Mouse (Mus musculus) adrenal gland, postnatal 4 days (tissue): ENCODE measurements around the gene Cacna1c. TPM values are rescaled to one million over a fixed set of nuclear protein-coding genes. Genes with fewer than 3 reads are reported as not detected.
A peak's percentile ranks its signal among the peaks of the same experiment; 100 is the strongest.
"Not testable (repeated sequence)": the region's sequence is repeated elsewhere in the genome, so short reads cannot be mapped to it uniquely, and the experiment has no call there.

Experiments used
- DNase-seq, 2 experiments: peaks; one replicate each; pipeline ENCODE4 v3.0.0; 2021 to 2022; ENCODE audit warnings: low spot score in 2 of 2, mixed read lengths in 2 of 2
- total RNA-seq, 2 experiments: library from RNA; stranded (reverse); gene quantifications; 2 replicates each; pipeline ENCODE4 v1.2.3; 2021

Cacna1c gene
- total RNA-seq, 2 experiments from 2014 or later, result 71.6 to 78.9 TPM

- no peak for DNase-seq
Measured at GRCm38 (mm10) chr6:118639816-118640215, 556.4 kb downstream of the Cacna1c start.

- no peak for DNase-seq
Measured at GRCm38 (mm10) chr6:118638911-118639310, 557.3 kb downstream of the Cacna1c start.

GRCm38 (mm10) chr6:118632491-118632890, 563.7 kb downstream of the Cacna1c start:
- no peak for DNase-seq

GRCm38 (mm10) chr6:118630006-118630405, 566.2 kb downstream of the Cacna1c start:
- DNase-seq, result no peak

DNA sequence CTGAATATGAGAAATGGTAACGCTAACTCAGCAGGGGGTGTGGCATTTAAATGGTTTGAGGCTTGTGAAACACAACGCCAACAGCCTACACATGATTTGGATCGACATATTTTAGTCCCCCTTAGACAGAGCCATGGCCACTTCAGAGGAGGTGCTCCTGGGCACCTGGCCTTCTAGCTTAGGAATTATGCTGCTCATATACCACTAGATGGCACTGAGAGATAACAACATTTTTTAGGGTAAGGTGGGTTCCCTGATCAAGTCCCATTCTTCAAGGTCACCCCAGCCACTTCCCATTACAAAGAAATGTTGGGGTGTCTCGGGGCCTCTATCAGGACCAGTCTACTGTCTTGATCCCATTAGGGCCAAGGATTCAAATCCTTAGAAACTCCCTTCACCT, 570.0 kb downstream of the Cacna1c start:
- DNase-seq, result no peak

DNA sequence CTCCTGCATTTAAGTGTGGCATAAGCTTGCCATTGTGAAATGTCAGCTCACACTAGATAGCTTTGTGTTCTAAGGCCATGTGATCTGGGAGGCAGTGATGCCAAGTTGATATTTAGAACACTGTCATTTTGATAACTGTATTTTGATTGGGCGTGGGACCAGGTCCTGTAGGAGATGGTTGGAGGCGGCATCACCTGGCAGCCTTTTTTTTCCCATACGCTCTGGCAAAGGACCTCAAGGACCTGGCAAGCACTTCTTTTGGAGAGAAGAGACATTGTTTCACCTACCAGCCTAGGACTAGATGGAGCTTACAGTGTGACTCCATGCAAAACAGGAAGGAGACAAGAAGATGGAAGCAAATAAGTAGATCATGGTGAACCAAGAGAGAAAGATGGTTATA, 572.6 kb downstream of the Cacna1c start:
- no peak for DNase-seq

GRCm38 (mm10) chr6:118621866-118622265, 574.4 kb downstream of the Cacna1c start:
- no peak for DNase-seq

DNA sequence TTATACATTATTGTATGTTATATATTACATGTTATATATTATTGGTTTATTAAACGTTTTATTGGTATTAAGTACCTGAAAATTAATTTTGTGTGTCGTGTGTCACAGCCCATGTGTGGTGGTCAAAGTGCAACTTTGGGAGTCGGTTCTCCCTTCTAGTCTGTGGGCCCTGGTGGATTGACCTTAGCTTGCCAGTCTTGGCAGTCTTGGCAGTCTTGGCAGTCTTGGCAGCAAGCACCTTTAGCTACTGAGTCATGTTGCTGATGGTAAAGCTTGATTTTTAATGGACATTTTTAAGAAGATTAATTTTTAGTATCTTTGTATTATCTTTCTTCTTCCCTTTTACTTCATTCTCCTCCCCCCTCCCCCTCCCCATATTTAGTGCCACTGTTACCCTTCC, 574.8 kb downstream of the Cacna1c start:
- DNase-seq, result no peak

DNA sequence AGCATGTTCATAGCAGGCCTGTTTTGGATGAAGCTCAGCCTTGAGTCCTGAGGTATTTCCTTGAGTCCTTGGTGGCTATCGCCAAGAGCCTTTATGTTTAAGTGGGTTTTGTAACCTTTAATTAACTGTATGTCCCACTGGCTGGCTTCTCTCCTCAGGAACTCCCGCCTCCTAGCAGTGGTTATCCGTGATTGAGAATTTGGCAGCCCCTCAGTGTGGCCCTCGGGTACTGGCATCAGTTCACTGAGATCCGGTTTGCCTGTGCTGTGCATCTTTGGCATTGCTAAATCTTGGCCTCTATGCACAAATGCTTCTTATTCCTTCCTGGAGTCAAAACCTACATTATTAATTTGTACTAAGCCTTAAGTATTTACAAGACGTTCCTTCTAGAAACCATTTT, 587.3 kb downstream of the Cacna1c start:
- no peak for DNase-seq

DNA sequence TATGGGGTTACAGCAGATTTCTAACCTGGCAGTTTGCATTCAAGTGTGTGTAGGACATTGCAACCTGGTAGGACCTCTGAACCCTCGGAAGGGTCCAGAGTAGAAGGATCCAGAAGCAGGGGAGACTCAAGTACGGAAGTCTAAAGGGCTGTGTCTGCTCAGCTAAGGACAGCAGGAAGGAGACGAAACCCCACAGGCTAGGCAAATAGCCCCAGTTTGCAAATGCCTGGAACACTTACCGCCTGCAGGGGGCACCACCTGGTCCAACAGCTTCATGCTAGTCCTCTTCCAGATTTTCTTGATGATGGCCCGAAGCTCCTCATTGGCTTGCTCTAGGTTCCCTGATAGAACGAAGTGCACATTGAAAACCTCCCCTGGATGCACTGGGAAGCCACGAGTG, 590.2 kb downstream of the Cacna1c start:
- no peak for DNase-seq

DNA sequence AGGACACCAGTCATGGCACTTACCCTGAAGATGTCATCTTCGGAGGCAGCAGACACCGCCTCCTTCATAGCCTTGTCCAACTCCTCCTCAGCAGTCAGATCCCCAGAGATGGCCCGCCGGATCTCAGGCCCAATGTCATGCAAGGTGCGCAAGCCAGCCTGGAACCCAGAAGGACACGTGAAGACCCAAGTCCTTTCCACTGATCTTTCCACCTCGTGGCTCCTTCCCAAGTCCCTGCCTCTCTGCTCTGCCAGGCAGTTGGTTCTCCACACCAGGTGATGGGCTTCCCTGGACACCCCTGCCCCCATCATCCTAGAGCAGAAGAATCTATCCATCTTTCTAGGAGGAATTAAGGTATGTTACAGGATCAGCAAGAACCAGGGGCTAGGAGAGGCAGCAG, 592.4 kb downstream of the Cacna1c start:
- no peak for DNase-seq

- no peak for DNase-seq
Measured at GRCm38 (mm10) chr6:118595681-118596055, 600.5 kb downstream of the Cacna1c start.

GRCm38 (mm10) chr6:118594833-118595680, 601.2 kb downstream of the Cacna1c start:
- no peak for DNase-seq

DNA sequence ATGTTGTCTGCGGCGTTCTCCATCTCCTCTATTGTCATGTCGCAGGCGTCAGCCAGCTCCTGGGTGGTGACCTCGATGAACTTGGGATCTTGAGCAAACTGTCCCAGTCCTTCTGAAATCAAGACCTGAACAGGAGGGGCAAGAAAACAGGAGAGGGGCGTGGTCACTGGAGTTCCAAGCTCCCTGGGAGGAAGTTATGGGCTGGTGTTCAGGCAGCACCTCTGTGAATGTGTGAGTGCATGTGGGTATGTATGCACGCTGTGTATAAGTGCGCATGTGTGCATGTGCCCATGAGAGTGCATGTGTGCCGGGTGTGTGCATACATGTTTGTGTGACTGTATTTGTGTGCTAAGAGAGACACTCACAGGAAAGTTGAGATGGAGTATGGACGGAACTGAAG, 602.1 kb downstream of the Cacna1c start:
- DNase-seq, result no peak

DNA sequence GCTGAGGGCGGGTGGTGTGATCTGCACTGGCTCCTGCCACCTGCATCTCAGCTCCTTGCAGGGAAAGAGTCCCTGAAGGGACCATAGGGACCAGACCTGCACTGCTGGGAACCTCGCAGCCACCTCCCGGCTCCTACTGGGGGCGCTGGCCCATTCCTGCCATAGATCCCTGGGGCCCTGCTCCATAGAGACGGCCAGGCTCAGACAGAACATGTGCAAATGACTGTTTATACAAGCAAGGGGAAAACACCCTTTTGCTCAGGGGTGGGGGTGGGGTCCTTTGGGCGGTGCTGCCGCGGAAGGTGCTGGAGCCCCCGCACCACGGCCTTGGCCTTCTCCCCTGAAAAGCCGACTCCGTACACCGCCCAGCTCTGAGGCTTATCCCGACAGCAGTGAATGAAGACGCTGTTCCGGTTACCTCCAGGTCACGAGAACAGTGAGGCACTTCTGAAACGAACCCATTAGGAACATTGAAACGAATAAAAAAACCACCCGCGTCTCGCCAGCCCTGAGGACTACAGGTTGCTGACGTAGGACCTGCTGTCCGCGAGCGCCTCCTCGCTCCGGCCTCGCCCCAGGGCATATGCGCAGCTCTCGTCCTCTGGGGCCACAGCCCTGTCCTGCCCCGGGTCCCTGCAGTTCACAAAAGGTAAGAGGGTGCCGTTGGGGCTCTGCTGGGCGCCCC, 602.7 kb downstream of the Cacna1c start:
- no peak for DNase-seq

DNA sequence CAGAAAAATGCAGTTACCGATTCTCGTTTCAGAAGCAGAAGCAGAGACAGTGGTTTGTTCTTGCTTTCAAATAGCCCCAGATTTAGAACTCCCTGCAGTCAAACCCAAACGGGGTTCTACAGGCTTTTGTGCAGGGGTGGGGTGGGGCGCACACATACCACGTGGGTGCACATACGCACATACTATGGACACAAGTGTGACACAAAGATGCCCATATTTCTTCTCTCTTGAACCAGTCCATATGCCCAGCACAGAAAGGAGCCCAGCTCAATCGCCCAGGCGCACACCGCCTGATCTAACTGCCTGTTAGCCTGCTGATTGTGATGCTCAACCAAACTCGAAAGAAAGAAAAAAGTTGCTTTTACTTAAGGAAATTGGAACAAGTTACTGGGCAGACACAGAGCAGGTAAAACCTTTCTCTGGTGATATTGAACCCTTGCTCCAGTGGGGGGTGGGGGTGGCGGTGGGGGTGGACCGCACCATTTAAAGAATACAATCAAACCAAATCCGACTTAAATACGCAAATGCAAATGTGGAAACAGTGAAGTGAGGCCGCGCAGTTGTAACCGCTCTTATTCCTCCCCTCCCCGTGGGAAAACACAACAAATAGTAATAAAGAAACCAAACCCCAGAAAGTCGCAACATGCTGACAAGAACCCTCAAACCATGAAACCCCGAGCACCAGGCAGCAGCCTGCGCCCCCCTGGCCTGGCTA, 603.4 kb downstream of the Cacna1c start:
- DNase-seq, result no peak

- DNase-seq, result not testable (repeated sequence)
Measured at GRCm38 (mm10) chr6:118578741-118579140, 617.5 kb downstream of the Cacna1c start.

DNA sequence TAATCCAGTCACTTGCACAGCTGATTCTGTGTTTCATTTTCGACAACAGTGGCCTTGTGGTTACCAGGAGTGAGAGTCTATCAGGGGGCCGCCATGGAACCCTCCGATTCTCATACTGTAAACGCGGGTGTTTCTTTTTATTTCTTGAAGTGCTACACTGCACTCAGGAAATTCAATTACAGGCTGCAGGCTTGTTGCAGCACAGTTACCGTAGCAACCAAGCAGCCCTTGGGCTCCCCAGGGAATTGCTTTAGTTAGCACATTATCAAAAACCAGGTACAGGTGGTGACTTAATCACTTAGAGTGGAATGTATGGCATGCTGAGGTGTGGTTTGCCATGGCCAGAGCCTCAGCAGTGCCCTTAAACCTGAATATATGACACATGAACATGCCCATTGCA, 621.9 kb downstream of the Cacna1c start:
- DNase-seq, result no peak

- DNase-seq, result no peak
Measured at GRCm38 (mm10) chr6:118567816-118568215, 628.4 kb downstream of the Cacna1c start.

GRCm38 (mm10) chr6:118561745-118562609, 634.2 kb downstream of the Cacna1c start, which contains the start of gene Ankrd26:
Ankrd26 (minus strand) TSS chr6:118562226.
- peak; percentile 87 to 88 for DNase-seq

DNA sequence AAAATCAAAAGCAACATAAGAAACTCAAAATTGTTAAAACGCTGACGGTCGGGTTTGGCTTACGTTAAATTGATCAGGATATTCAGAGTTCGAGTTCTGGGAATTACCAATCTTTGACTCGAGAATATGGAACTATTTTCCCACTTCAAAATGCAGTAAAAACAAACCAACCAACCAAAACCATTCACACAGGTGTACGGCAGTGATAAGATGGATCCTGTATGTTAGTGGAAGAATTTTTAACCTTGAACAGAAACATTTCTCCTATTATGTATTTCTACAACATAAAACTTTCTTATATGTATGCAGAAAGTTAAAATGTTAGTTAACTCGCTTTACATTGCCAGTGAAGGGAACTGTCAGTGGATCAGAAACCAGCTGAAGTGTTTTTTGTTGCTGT, 635.0 kb downstream of the Cacna1c start:
- no peak for DNase-seq
